Mouse (Mus musculus) liver, embryonic 15.5 days (tissue): Measurements from ENCODE around the gene Gm49027. TPM values are rescaled to one million over a fixed set of nuclear protein-coding genes. Genes with fewer than 3 reads are reported as not detected.

Experiments used
- ATAC-seq: fragments of 200-750 bp; cut with Nextera tagmentation; 2 replicates; pipeline ENCODE4 v1.8.0; 2017; ENCODE audit warnings: moderate number of reproducible peaks, mild to moderate bottlenecking, moderate library complexity; ENCODE audit not compliant: insufficient read depth
- H3K27ac ChIP-seq: fragments of 300-500 bp; sonication (generic); replicated peaks from 2 replicates; pipeline ENCODE4 v1.5.1; 2015; ENCODE audit warnings: mild to moderate bottlenecking, inconsistent platforms
- H3K27me3 ChIP-seq: fragments of 300-500 bp; sonication (generic); 2 replicates; pipeline ENCODE4 v1.6.1; 2015; ENCODE audit warnings: mild to moderate bottlenecking, inconsistent platforms
- H3K36me3 ChIP-seq: fragments of 300-500 bp; sonication (generic); replicated peaks from 2 replicates; pipeline ENCODE4 v1.6.1; 2015; ENCODE audit warnings: moderate library complexity, mild to moderate bottlenecking, inconsistent platforms
- H3K4me1 ChIP-seq: fragments of 300-500 bp; sonication (generic); replicated peaks from 2 replicates; pipeline ENCODE4 v1.6.1; 2015; ENCODE audit warnings: inconsistent platforms
- H3K4me2 ChIP-seq: fragments of 300-500 bp; sonication (generic); 2 replicates; pipeline ENCODE4 v1.6.1; 2015; ENCODE audit warnings: moderate library complexity, mild to moderate bottlenecking, inconsistent platforms
- H3K4me3 ChIP-seq: fragments of 300-500 bp; sonication (generic); replicated peaks from 2 replicates; pipeline ENCODE4 v1.5.1; 2015; ENCODE audit warnings: mild to moderate bottlenecking, inconsistent platforms
- H3K9ac ChIP-seq: fragments of 300-500 bp; sonication (generic); 2 replicates; pipeline ENCODE4 v1.6.1; 2015; ENCODE audit warnings: moderate library complexity, mild to moderate bottlenecking, inconsistent platforms
- H3K9me3 ChIP-seq: fragments of 300-500 bp; sonication (generic); replicated peaks from 2 replicates; pipeline ENCODE4 v1.6.1; 2016; ENCODE audit warnings: inconsistent platforms
- WGBS: fragments of 180-500 bp; shearing (Covaris S2); methylation state at CpG from one replicate; pipeline ENCODE4 v1.1.7; 2015; ENCODE audit warnings: mixed read lengths; ENCODE audit not compliant: insufficient replicate concordance; 5-methylcytosine and 5-hydroxymethylcytosine counted together
- microRNA-seq: library from miRNA; unstranded; fragments of <30 nt; microRNA quantifications from one replicate; pipeline ENCODE4, GENCODE M21; 2016
- polyA plus RNA-seq: library from polyadenylated mRNA; unstranded; fragments of >200 nt; fragmentation: Nextera tagmentation; extraction: Ambion mirVana; gene quantifications from 2 replicates; pipeline ENCODE4 v1.2.1, GENCODE M21; 2015

Gm49027 gene
- polyA plus RNA-seq, 1 experiment from 2014 or later = 0.09 TPM

DNA sequence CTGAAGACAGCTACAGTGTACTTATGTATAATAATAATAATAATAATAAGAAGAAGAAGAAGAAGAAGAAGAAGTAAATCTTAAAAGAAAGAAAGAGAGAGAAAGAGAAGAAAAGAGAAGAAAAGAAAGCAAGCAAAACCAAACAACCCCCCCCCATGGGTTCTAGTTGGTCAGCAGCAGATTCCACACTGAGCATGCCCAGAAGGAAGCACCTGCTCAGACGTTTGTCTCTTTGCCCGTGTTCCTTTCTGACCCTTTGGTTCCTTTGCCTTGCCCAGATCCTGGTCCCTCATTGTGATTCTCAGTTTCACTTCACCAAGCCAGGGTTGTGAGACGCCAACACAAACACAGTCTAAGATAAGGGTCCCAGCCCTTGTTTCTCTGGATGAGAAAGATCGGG lies 23.3 kb downstream of the Gm49027 start:
- Histone ChIP-seq H3K36me3 (no peaks in the 10 kb centered on the region), H3K9ac (no peak overlapping the region), H3K27ac (no peak overlapping the region), H3K4me3 (no peak overlapping the region), H3K9me3 (no peaks in the 10 kb centered on the region), H3K4me1 (no peaks in the 10 kb centered on the region), H3K27me3 (peaks cover 56% of the 10 kb centered on the region), H3K4me2 (no peak overlapping the region)
- ATAC-seq = no peak
- 37% methylated on average over 4 of the region's 4 CpGs for WGBS

DNA sequence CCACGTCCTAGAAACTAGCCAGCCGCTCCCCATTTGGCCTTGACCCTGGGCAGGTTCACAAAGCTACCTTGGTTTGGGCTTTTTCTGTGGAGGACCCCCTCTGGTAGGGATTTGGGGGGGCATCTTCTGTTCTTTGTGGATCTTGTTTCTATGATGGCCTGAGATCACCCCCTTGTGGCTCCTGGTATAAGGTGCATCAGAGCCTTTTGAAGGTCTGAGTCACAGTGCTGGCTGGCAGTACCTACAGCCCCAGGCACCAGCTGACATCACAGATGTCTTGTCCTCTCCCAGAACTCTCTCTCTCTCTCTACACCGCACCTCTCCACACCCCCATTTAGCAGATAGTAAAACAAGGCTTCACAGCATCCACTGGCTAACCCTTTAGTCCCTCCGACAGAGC lies 25.6 kb downstream of the Gm49027 start:
- H3K27ac ChIP-seq = no peak overlapping the region
- H3K4me3 ChIP-seq = no peak overlapping the region
- WGBS = 27% methylated on average over 4 of the region's 4 CpGs
- no peak overlapping the region for H3K9ac ChIP-seq
- no peak for ATAC-seq
- peaks cover 45% of the 10 kb centered on the region for H3K27me3 ChIP-seq
- H3K4me2 ChIP-seq = no peak overlapping the region
- no peaks in the 10 kb centered on the region for H3K36me3 ChIP-seq
- no peaks in the 10 kb centered on the region for H3K4me1 ChIP-seq
- no peaks in the 10 kb centered on the region for H3K9me3 ChIP-seq

DNA sequence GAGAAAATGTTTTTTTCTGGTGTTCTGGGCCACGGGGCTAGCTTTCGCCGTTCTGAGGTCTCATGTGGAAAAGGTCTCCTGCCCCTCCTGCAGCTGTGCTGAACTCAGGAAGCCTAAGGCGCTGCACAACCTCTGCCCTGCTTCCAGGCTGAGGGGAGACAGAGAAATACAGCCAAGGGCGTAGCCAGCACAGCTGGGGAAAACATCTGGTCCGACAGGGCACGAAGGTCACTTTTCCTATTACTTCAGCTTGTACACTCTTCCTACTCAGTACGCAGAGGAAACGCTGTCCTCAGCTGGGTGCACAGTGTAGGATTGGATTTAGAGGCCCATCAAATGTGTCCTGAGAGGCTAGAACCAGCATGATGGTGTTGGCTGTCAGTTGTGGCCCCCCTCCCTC lies 35.4 kb downstream of the Gm49027 start:
- Histone ChIP-seq H3K9ac (no peak overlapping the region), H3K36me3 (no peaks in the 10 kb centered on the region), H3K27me3 (peaks cover 34% of the 10 kb centered on the region), H3K4me2 (no peak overlapping the region), H3K4me1 (no peaks in the 10 kb centered on the region), H3K4me3 (no peak overlapping the region), H3K27ac (no peak overlapping the region), H3K9me3 (no peaks in the 10 kb centered on the region)
- ATAC-seq = no peak
- 51% methylated on average over 9 of the region's 9 CpGs for WGBS

DNA sequence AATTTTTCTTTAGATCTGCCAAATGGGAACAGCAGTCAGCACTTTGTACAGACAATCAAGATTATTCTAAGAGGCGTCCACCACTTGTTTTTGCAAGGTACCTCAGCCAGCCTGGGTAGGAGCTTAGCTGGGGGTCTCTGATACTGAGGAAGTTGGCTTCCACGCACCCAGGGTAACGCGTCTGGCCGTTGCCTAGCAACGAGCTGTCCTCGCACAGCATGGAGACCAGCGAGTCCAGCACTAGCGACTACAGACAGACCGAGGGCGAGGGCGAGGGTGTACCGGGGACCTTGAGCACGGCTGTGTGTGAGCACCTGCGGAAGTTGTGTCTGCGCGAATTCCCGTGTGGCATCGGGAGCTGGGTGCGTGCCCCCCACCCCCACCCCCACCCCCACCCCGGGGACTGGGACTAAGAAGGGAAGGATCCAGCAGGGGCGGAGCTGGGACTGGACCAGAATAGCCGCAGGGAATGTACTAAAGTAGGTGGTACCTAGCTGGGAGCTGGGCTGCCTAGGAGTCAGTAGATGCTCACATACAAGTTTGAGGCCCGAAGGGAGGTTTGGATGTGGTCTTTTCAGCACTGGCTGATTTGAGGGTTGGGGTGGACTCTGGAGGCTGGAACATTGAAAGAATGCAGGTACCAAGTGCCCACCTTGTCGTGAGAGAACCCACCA lies 36.0 kb downstream of the Gm49027 start, which contains the start of the genes Lrrc43 and Il31:
Gene Lrrc43, plus strand, starts transcription at position 194 of the 674 bp plus-strand sequence.
Gene Il31, minus strand, starts transcription at position 378 of the 674 bp plus-strand sequence.
- WGBS = 9% methylated on average over 25 of the region's 25 CpGs
- no peak for ATAC-seq
- 0 out of 2 replicates have a peak within 1 kb of the TSS, but pooled peaks have one; percentile 20 for H3K4me2 ChIP-seq

DNA sequence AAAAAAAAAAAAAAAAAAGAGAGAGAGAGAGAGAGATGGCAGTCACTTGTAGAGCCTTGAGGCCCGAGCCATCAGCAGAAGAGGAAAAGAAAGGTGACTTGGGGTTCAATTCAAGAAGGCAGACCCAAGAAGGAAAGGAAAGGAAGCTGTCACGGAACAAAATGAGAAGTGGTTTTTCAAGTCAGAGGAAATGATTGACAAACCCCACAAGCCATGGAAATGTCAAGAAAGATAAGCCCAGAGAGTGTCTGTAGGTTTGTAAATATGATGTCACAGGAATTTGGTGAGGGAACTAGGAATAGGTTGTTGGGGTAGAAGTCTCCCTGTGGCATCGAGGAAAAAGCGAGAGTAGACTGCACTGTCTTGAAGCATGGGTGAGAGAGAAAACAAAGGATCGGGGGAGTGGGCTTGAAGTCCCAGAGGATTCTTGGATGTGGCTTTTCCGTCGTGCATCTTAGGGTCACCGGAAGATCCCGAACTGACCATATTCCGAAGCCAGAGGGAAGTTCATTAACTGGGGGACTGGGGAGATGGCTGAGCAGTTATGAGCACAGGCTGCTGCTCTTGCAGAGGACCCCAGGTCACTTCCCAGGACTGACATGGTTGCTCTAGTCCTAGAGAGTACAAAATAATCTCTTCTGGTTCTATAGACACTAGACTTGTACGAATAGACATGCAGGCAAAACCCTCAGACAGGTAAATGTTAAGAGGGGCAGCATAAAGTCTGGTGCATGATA lies 37.5 kb downstream of the Gm49027 start:
- Histone ChIP-seq H3K4me1 (no peaks in the 10 kb centered on the region), H3K4me2 (no peak overlapping the region), H3K9me3 (no peaks in the 10 kb centered on the region), H3K4me3 (no peak overlapping the region), H3K27ac (no peak overlapping the region), H3K36me3 (no peaks in the 10 kb centered on the region), H3K9ac (no peak overlapping the region), H3K27me3 (peaks cover 34% of the 10 kb centered on the region)
- ATAC-seq = no peak
- 43% methylated on average over 11 of the region's 11 CpGs for WGBS

More for the DNA sequence above, 36.0 kb downstream of the Gm49027 start, which contains the start of the genes Lrrc43 and Il31:
- peaks cover 34% of the 10 kb centered on the region for H3K27me3 ChIP-seq
- H3K27ac ChIP-seq = no peak within 1 kb of the TSS
- H3K4me1 ChIP-seq = no peaks in the 10 kb centered on the region
- H3K36me3 ChIP-seq = no peaks in the 10 kb centered on the region
- no peak within 1 kb of the TSS for H3K4me3 ChIP-seq
- no peak within 1 kb of the TSS for H3K9ac ChIP-seq
- no peaks in the 10 kb centered on the region for H3K9me3 ChIP-seq

DNA sequence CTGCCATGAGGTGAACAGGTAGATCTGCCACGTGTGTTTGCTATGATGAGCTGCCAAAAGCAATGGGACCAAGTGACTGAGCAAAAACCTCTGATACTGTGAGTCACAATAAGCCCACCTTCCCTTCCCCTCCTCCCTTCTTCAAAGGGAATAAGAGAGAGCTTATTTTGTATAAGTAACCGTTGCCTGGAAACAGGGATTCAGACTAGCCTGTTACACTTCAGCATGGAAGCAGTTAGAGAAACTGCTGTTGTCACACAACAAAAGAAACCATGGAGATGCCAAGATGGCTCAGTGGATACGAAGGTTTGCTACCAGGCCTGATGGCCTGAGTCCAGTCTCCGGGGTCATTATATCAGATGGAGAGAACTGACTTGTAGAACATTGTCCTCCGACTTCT lies 51.5 kb downstream of the Gm49027 start:
- ATAC-seq = no peak
- Histone ChIP-seq H3K9me3 (no peaks in the 10 kb centered on the region), H3K4me1 (no peaks in the 10 kb centered on the region), H3K27ac (no peak overlapping the region), H3K4me3 (no peak overlapping the region), H3K27me3 (peaks cover 11% of the 10 kb centered on the region; the same call in 1 of the 2 replicates), H3K9ac (no peak overlapping the region), H3K4me2 (no peak overlapping the region), H3K36me3 (no peaks in the 10 kb centered on the region)
- 67% methylated on average over 5 of the region's 5 CpGs for WGBS

DNA sequence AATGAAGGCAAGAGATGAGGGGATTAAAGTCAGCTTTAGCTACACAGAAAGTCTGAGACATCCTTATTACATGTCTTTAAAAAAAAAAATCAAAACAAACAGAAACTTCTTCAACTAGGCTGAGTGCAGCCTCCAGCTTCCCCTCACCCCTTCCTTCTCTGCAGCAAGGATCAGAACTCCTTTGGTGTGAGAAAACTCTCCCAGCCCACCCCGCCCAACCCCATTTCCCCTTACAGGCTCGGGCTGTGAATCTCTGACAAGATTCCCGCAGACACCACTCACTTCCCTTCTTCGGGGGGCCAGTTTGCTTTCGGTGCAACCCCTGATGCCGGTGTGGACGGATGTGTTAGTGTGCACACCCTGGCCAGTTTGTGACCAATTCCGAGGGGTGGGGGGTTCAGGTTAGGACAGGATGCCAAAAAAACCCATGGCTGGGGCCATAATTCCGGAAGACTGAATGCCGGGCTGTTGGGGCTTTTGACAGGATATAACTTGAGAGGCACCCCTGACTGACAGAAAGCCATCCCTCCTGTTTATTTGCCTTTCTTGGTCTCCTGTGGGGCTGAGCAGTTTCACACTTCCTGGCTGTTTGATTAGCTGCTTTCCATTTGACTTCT lies 54.4 kb downstream of the Gm49027 start:
- H3K27ac ChIP-seq = no peak overlapping the region
- peak overlapping the region; percentile 35 for H3K4me2 ChIP-seq
- H3K9ac ChIP-seq = no peak overlapping the region
- no peaks in the 10 kb centered on the region for H3K9me3 ChIP-seq
- no peaks in the 10 kb centered on the region for H3K36me3 ChIP-seq
- H3K4me1 ChIP-seq = no peaks in the 10 kb centered on the region
- H3K4me3 ChIP-seq = no peak overlapping the region
- no peak for ATAC-seq
- WGBS = 4% methylated on average over 10 of the region's 10 CpGs
- H3K27me3 ChIP-seq = peaks cover 11% of the 10 kb centered on the region

DNA sequence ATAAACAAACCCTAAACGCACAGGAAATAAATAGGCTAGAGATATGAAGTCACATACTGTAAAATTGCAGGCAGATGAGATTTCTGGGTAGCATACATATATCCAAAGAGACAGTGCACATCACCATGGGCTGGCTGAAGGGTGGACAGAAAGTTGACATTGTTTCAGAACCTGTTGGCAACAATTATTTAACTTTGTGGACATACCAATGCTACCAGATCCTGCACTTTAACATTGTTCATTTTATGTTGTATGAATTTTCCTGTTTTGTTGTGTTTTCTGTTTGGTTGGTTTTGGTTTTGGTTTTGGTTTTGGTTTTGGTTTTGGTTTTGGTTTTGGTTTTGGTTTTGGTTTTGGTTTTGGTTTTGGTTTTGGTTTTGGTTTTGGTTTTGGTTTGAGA lies 60.6 kb downstream of the Gm49027 start:
- Histone ChIP-seq H3K4me2 (no peak overlapping the region), H3K4me1 (no peaks in the 10 kb centered on the region), H3K4me3 (no peak overlapping the region), H3K27ac (no peak overlapping the region), H3K27me3 (no peaks in the 10 kb centered on the region; the same call in 1 of the 2 replicates), H3K36me3 (no peaks in the 10 kb centered on the region), H3K9me3 (no peaks in the 10 kb centered on the region), H3K9ac (no peak overlapping the region)
- WGBS = 58% methylated on average over 1 of the region's 1 CpGs
- no peak for ATAC-seq

Small RNAs within 50 kb of the gene (microRNA-seq; reads per million reads assigned to microRNA genes)
- 1.8 reads per million for gene Mir7647

Other genes starting within 250 kb of the Gm49027 start
- 5.6 and 5.9 TPM in 2 replicates for gene Bcl7a, start 181.7 kb downstream of the Gm49027 start, polyA plus RNA-seq
- 3.5 and 3.7 TPM in 2 replicates for gene Mlxip, start 130.7 kb downstream of the Gm49027 start, polyA plus RNA-seq
- not detected in 2 replicates for gene Lrrc43, start 36.2 kb downstream of the Gm49027 start, polyA plus RNA-seq
- 0.12 TPM in 1 of 2 replicates, not detected in the other for gene Il31, start 36.0 kb downstream of the Gm49027 start, polyA plus RNA-seq
- not detected in 2 replicates for gene B3gnt4, start 15.0 kb downstream of the Gm49027 start, polyA plus RNA-seq
- gene Diablo, start 1.3 kb downstream of the Gm49027 start, polyA plus RNA-seq = 51.6 and 54.9 TPM in 2 replicates
- 18.1 and 18.7 TPM in 2 replicates for gene Vps33a, start 47.5 kb upstream of the Gm49027 start, polyA plus RNA-seq
- 10.8 and 11.9 TPM in 2 replicates for gene Clip1, start 159.1 kb upstream of the Gm49027 start, polyA plus RNA-seq
- 25.6 and 28.6 TPM in 2 replicates for gene Zcchc8, start 195.6 kb upstream of the Gm49027 start, polyA plus RNA-seq
- gene Rsrc2, start 223.9 kb upstream of the Gm49027 start, polyA plus RNA-seq = 30.1 and 34.2 TPM in 2 replicates
- 19.9 and 21.3 TPM in 2 replicates for gene Kntc1, start 224.2 kb upstream of the Gm49027 start, polyA plus RNA-seq